Mouse (Mus musculus) frontal cortex, postnatal 14 days (tissue): Measurements from ENCODE around the gene Anp32a.

Experiments
- DNase-seq, 2 experiments: peaks; one replicate each; pipeline ENCODE4 v3.0.0; 2022; ENCODE audit warnings: low spot score in 2 of 2

Anp32a gene

DNA sequence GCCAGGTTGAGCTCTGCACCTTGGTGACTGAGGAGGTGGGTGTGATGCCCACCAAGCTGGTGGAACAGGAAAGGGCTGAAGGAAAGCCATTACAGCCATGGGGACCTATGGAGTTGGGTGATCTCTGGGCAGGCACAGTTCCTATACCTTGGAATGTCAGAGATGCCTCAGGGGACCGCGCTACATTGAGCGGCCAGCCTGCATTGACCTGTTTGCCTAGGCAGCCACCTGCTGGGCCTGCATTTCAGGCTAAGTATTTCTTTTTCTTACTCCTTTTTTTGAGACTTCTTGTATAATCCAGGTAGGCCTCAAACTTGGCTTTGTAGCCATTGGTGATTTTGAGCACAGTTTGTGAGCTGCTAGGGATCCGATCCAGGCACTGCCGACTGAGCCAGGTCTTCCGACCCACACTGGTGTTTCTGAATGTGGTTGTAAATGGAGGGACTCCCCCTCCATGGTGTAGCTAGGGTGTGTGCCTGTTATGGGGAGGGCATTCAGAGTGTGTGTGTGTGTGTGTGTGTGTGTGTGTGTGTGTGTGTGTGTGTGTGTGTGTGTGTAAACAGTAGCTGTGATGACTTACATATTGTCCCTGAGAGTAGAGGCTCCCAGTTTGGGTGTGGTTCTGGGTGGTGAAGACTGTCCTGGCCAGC is 27.3 kb downstream of the Anp32a start:
- DNase-seq: no peak

DNA sequence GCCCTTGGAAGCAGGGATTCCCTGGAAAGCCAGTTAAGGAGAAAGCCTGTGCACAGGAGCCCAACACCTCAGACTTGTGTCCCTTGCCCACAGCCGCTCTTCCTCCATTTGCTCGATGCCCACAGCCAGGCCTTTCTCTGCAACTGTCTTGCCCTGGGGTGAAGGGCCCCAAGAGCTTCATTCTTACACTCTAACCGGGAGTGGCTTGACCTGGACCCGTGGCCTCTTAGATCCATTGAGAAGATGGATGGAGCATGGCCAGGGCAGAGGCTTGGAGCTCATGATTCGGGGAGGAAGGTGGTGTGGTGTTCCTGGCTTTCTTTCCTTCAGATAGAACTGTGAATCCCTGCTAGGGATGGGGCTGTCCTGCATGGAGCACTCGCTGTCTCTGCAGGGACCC is 28.1 kb downstream of the Anp32a start:
- DNase-seq: no peak

DNA sequence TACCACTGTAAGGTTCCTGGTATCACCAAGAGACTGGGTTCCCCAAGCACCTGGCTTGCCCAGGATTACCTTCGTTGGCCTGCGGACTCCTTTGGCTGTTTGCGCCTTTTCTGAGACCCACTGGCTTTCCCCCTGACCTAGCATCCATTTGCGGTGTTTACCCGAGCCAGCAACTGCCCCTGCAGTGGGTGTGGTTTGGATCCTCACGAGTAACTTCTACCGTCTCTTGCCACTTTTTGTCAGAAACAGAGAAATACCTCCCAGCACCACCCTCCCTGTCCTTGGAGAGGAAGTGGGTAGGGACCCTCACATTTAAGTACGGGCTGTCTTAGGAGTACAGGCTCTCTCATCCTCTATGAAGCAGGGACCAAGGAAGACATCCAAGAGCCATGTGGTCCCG is 29.1 kb downstream of the Anp32a start:
- DNase-seq: no peak

DNA sequence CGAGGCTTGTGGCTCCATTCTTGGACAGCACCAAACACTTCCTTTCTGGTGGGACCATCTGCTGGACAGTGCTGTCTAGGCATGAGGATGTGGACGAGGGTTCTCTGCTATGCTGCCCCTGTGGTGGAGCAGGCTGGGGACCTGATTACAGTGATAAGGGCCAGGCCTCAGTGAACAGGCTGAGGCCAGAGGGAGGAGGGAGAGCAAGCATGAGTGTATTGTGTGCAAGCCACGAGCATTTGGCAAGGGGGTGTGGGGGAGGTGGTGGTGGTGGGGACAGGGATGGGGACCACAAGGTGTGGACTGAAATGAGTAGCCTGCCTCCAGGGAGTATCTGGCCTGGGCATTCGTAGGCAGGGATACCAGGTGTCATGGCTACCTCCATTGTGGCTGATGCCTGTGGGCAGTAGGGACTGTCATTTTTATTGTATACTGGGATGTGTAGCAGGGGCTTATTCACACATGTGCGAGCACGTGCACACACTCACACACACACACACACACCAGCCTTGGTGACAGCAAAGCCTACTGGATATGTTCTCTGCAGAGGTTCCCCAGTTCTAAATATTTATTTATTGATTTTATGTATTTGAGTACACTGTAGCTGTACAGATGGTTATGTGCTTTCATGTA is 29.7 kb downstream of the Anp32a start:
- no peak for DNase-seq

DNA sequence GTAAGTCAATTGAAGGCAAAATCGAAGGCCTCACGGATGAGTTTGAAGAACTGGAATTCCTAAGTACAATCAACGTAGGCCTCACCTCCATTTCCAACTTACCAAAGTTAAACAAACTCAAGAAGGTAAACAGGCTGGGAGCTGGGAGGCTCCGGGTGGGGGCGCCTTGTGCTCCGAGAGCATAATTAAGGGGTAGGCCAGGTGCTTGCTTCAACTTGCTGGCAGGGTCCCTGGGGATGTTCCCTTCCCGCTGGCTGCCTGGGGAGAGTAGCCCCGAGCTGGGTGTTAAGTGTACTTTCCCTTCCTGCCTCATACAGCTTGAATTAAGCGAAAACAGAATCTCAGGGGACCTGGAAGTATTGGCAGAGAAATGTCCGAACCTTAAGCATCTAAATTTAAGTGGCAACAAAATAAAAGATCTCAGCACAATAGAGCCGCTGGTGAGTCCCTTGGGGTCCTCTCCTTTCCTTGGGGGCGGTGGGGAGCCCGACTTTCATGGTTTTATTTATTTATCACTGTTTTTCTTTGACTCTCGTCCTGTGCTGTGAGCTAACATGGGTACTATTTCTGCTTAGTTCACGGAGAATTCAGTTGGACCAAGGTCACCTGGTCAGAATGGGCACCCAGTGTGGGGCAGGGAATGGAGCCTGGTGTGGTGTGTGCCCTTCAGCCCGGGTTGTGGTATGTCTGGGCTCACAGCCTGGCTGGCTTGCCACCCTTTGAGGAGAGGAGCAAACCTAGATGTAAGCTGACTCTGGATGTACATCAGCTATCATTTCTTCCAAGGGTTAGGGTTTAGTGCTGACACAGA is 30.9 kb downstream of the Anp32a start:
- no peak for DNase-seq

DNA sequence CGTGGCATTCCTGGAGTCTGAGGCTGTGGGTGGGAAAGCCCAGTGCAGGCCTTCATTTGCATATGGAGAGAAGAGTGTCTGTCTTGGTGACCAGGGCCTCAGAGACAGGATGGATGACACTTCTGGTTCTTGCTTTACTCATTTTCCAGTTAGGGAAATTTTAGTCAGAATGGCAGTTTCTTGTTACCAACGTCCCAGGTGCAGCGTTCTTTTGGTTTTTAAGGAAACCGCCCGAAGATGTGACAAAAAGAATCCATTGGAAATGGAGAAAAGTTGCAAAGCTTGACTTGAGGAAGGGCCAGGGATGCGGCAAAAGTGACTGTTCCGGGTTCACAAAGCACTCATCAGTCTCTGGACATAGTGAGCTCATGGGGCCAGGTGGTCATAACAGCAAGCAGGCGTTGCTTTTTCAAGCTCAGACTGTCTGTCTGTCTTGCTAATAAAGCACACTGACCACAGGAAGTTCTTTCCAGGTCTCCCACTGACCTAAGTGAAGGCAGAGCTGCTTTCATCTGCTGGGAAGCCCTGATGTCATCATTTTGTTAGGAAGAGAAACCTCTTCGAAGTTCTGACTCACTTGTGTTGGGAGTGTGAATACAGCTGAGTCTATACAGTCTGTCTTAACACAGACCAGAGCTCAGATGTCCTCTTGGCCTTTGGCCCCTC is 31.6 kb downstream of the Anp32a start:
- no peak for DNase-seq

DNA sequence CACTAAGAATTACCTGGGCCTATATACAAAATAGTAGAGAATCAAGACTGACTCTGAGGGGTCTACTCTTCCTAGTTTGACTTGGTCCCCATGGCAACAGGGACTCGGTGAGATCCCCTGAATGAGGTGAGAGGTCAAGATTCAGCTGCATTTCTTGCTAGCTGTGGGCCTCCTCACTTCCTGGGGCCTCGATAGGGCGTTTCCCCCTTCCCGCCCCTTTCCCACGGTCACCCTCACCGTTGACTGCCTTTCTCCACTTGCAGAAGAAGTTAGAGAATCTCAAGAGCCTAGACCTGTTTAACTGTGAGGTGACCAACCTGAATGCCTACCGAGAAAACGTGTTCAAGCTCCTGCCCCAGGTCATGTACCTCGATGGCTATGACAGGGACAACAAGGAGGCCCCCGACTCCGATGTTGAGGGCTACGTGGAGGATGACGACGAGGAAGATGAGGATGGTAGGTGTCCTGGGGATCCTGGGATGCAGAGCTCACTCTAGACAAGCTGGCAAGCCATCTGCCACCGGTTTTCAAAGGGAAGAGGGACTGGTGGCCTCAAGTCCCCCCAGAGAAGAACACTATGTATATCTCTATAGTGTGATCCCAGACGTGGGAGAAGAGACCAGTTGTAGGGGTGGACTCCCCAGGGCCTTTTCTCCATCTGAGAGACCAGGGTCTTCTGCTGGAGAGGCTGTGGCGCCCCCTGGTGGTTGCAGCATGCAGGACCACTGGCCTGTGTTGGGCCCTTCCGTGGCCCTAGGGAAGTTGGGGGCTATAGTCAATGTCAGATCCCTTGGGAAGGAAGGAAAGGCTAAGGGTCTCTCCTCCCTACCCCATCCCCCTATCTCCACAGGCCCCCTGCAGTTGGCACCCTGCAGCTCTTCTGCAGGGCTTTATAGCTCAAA is 32.4 kb downstream of the Anp32a start:
- no peak for DNase-seq

DNA sequence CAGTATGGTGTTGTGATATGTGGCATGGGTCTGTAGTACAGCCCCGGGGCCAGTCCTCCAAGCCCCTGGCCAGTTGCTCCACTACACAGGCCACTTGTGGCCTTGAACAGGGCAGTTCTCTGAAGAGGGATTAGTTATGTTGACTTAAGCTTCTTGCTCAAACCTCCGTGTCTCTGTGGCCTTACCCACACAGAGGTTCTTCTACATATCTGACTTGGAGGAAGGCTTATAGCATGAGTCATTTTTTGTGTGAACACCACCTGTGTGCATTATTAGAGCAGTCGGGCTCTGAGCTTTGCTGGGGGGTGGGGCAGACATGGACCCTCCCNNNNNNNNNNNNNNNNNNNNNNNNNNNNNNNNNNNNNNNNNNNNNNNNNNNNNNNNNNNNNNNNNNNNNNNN is 33.2 kb downstream of the Anp32a start:
- no peak for DNase-seq

DNA sequence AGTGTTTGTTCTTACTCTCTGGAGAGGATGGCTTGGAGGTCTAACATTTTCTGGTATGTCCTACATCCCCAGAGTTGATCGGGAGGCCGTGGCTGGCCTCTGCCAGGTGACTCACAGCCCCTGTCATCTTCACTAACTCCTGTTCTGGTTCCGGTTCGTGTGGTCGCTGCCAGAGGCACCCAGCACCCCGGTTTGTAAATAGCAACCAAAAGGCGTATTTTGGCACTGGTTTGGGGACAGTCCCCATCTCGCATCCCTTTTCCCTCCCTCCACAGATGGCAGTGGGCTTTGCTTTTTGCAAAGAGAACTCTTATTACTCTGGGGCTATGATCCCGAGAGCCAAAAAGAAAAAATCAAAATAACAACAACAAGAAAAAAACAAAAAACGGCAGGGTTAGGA is 36.8 kb downstream of the Anp32a start:
- no peak for DNase-seq

DNA sequence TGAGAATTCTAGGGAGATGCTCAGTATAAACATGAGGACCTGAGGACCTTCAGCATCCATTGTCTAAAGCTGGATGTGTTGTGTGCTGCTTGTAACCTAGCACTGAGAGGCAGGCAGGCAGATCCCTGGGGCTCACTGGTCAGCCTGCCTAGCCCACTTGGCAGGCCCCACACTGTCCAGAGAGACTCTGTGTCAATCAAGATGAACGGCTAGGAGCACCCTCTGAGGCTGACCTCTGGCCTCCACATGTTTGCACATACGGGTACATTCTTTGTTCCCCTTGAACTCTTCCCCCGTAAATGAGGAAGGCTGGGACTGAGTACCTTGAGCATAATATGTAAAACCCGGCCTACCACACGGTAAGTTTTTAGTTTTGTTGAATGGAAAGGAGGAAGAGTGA is 39.3 kb downstream of the Anp32a start:
- DNase-seq: no peak

DNA sequence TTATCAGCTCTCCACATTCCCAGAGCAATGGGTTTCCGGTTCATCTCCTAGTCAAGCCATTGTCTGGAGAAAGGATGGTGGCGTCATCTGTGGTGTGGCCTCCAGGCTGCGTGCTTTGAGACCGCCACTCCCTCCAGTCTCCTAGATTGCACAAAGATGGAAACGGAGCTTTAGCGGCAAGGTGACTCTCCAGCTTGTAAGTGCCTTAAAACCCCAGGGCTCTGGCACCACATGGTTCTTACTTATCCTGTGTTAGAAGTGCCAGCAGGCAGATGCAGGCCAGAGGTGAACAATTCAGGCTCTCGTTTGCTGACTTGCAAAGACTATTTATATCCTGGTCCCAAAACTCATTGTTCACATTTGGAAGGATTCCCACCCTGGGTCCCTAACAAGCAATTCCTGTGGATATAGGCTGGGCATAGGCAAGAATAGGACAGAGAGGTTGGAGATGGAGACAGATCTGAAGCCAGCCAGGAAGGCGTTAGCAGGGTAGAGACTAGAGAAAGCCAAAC is 40.4 kb downstream of the Anp32a start:
- DNase-seq: no peak

DNA sequence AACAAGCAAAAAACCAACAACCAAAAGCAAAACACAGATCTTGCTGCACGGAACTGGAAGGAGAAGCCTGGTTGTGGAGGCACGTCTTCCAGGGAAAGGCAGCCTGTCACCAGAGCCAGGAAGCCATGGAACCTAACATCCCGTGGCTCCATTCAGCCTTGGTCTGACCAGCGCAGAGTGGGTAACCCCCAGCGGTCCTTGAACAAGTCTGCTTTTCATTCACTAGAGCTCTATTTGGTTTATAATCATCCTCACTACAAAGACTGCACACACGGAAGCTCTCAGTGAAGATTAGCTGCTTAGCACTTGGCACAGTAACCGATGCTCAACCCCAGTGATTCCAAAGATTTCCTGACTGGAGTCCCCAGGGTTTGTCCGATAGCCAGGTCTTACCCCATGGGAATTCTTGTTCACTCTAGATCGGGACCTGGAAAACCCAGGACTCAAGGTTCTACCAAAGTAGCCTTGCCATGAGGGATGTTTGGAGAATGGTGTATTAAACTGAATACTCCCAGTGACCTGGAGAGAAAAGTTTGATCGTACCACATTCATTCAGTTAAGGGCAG is 41.5 kb downstream of the Anp32a start:
- no peak for DNase-seq

DNA sequence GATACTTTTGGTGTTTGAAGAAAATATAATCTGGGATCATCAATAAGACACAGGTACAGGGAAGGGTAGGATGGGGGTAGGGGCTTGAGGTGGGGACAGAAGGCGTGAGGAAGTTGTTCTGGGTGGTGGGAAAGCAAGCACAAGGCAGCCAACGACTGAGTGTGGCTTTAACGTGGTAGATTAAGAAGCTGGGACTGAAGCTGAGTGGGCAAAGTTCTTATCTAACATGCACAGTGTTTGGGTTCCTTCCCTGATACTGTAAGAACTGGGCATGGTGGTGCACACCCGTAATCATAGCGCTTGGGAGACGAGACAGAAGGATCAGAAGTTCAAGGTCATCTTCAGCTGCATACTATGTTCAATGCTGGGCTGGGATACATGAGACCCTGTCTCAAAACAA is 44.0 kb downstream of the Anp32a start:
- no peak for DNase-seq

DNA sequence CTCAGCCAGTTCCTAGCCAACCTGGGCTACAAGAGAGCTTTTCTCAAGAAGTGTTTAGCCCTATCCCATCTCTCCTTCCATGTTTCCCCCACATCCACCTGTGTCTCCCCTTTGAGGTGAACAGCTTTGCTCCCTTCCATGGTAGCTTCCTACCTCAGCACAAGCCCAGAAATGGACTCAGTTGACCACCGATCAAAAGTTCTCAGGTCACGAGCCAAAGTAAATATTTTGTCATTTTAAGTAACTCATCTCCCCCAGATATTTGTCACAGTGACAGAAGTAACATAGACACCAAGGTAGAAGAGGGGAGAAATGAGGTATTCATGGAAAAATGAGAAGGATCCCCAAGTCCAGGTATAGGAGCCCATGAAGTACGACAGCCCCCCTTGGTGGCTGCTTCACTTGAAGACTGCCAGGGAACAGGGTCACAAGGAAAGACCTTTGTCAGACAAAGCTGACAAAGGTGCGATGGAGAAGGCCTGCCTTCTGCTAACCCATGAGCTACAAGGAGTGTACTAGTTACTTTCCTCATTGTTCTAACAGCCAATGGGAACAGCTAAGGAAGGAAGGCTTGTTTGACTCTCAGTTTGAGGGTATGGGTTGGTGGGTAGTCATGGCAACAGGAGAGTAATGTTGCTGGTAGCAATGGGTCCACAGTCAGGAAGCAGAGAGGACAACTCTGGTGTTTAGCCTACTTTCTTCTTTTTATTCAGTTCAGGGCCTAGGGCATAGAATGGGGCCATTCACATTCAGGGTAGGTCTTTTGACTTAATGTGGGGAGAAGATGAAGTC is 44.8 kb downstream of the Anp32a start:
- DNase-seq: no peak

DNA sequence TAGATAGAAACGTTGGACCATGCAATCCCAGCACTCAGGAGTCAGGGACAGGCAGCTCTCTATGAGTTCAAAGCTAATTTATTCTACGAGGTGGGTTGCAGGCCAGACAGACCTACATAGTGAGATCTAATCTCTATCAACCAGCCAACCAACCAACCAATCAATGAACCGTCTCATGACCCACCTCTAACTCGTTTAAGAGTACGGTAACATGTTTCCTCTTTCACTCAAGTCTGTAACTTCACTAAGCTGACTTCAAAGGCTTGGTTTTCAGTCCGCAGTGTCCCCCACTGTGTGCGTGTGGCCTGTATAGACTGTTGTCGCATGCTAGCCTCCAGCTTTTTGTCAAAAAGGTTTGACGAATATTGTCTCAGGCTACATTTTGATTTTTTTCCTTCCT is 48.6 kb downstream of the Anp32a start:
- DNase-seq: no peak

DNA sequence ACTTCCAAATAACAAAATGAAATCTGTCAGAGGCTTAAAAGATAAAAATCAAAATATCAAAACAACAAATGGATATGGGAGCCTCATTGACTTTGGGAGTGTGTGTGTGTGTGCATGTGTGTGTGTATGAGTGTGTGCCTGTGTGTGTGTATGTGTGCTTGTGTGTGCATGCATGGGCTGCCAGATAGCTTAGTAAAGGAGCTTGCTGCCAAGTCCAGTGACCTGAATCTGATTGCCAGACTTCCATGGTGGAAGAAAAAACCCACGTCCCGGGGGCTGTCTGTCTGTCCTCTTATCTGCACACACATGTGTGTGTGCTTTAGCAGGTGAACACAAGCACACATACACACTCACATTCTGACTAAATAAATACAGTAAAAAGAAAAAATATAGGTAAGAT is 52.4 kb downstream of the Anp32a start:
- no peak for DNase-seq

DNA sequence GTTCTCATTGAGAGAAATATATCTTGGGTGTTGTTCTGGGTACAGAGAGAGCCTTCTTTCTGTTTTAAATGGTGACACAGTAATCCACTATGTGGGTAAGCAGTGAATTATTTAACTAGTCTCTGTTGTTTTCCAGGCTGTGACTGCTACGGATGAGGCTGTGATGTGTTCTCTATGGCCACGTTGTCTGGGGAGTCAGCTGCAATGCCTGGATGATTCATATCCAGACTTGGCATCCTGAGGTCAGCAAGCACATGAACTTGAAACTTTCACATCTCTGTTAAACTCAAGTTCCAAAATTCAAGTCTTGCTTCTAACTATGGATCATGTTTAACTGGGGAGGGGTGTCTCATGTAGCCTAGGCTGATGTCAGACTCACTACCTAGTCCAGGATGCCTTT is 53.1 kb downstream of the Anp32a start:
- no peak for DNase-seq

DNA sequence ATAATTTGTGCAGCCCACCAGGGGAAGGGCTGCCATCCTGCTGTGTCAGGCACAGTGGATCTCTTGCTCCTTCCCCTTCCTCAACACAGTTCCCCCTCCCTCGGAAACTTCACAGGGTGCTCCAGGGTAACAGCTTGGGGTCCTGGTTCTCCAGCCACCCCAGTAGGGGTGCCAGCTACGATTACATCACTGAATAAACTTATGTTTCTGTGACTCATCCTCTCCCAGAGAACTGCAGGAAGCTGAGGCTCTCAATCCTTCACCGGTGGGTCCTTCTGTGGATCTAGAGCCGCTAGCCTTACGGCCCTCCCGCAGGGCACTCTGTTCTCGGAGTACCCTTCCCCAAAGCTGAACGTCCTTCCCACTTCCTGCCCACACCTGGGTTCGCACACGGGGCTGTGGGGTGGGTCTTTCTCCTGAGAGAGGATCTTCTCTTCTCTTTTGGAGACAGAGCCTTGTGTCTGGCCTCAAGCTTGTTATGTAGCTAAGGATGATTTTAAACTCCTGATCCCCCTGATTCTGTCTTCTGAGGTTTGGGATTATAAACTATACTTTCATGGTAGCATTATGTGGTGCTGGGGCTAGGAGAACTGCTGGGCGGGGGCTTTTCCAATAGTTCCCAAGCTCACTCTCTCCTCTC is 59.6 kb downstream of the Anp32a start:
- DNase-seq: no peak

DNA sequence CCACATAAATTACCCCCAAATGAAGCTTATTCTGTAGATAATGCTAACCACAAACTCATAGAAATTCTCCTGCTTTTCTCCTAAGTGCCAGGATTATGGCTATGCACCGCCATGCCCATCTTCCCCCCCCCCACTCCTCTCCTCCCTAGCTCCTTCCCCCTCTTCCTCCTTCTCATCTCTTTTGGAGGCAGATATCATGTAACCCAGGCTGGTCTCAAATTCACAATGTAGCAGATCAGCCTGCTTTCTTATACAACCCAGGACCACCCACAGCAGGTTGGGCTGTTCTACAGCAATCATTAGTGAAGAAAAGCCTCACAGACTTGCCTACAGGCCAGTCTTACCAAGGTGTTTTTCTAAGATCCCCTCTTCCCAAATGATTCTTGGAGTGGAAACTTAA is 60.5 kb downstream of the Anp32a start:
- DNase-seq: no peak
